Mouse (Mus musculus): ENCODE data around the gene Znrd1. TPM values are rescaled to one million over a fixed set of nuclear protein-coding genes. Genes with fewer than 3 reads are reported as not detected.

Znrd1 gene
- polyA plus RNA-seq (2017; shearing (Covaris generic)): 85.3 TPM

GRCm38 (mm10) chr17:36957999-36958743, at the start of gene Znrd1, which contains the start of gene Znrd1as:
Gene Znrd1, minus strand, starts transcription at chr17:36958559.
Gene Znrd1as, plus strand, starts transcription at chr17:36958592.

GRCm38 (mm10) chr17:37000863-37001262, 42.5 kb upstream of the Znrd1 start, which contains the start of gene Zfp57:
Gene Zfp57, plus strand, starts transcription at chr17:37001163.

GRCm38 (mm10) chr17:36989437-36989836, 31.1 kb upstream of the Znrd1 start, which contains the start of gene H2-M5:
Gene H2-M5, minus strand, starts transcription at chr17:36989537.

GRCm38 (mm10) chr17:36981221-36981813, 23.0 kb upstream of the Znrd1 start, which contains the start of gene 2410137M14Rik:
Gene 2410137M14Rik, minus strand, starts transcription at chr17:36981237.

GRCm38 (mm10) chr17:36950981-36951947, 7.1 kb downstream of the Znrd1 start, which contains the start of gene Ppp1r11:
Gene Ppp1r11, minus strand, starts transcription at chr17:36951741.

GRCm38 (mm10) chr17:36942791-36943471, 15.4 kb downstream of the Znrd1 start, which contains the start of gene Rnf39:
Gene Rnf39, plus strand, starts transcription at chr17:36942918.

Other genes with a start within 250 kb of the Znrd1 start
- not detected for gene H2-M10.5, start 185.6 kb downstream of the Znrd1 start, polyA plus RNA-seq (2017; shearing (Covaris generic))
- not detected for gene H2-M10.6, start 146.4 kb downstream of the Znrd1 start, polyA plus RNA-seq (2017; shearing (Covaris generic))
- 133 TPM for gene Trim26, start 121.4 kb downstream of the Znrd1 start, polyA plus RNA-seq (2017; shearing (Covaris generic))
- 0.43 TPM for gene Trim15, start 91.3 kb downstream of the Znrd1 start, polyA plus RNA-seq (2017; shearing (Covaris generic))
- 0.07 TPM for gene Trim10, start 89.0 kb downstream of the Znrd1 start, polyA plus RNA-seq (2017; shearing (Covaris generic))
- not detected for gene Trim40, start 68.4 kb downstream of the Znrd1 start, polyA plus RNA-seq (2017; shearing (Covaris generic))
- gene Trim31, start 60.4 kb downstream of the Znrd1 start, polyA plus RNA-seq (2017; shearing (Covaris generic)): not detected
- gene Rnf39, start 15.6 kb downstream of the Znrd1 start, polyA plus RNA-seq (2017; shearing (Covaris generic)): 0.17 TPM
- 126 TPM for gene Ppp1r11, start 6.8 kb downstream of the Znrd1 start, polyA plus RNA-seq (2017; shearing (Covaris generic))
- 6.6 TPM for gene Znrd1as, start within 50 bp of the Znrd1 start, polyA plus RNA-seq (2017; shearing (Covaris generic))
- not detected for gene 2410137M14Rik, start 22.7 kb upstream of the Znrd1 start, polyA plus RNA-seq (2017; shearing (Covaris generic))
- not detected for gene H2-M5, start 31.0 kb upstream of the Znrd1 start, polyA plus RNA-seq (2017; shearing (Covaris generic))
- not detected for gene Zfp57, start 42.6 kb upstream of the Znrd1 start, polyA plus RNA-seq (2017; shearing (Covaris generic))
- gene Mog, start 64.8 kb upstream of the Znrd1 start, polyA plus RNA-seq (2017; shearing (Covaris generic)): not detected
- 12.6 TPM for gene Gabbr1, start 87.4 kb upstream of the Znrd1 start, polyA plus RNA-seq (2017; shearing (Covaris generic))
- gene Olfr90, start 129.9 kb upstream of the Znrd1 start, polyA plus RNA-seq (2017; shearing (Covaris generic)): 0.20 TPM
- gene Olfr91, start 139.7 kb upstream of the Znrd1 start, polyA plus RNA-seq (2017; shearing (Covaris generic)): not detected
- not detected for gene Olfr92, start 161.5 kb upstream of the Znrd1 start, polyA plus RNA-seq (2017; shearing (Covaris generic))
- gene Olfr93, start 202.9 kb upstream of the Znrd1 start, polyA plus RNA-seq (2017; shearing (Covaris generic)): not detected
- 0.38 TPM for gene Ubd, start 235.3 kb upstream of the Znrd1 start, polyA plus RNA-seq (2017; shearing (Covaris generic))
- gene Olfr94, start 242.4 kb upstream of the Znrd1 start, polyA plus RNA-seq (2017; shearing (Covaris generic)): not detected